Mouse (Mus musculus) hematopoietic stem cell, adult 5-6 weeks (primary cell): Measurements from ENCODE around the gene Lsmem1. TPM values are rescaled to one million over a fixed set of nuclear protein-coding genes. Genes with fewer than 3 reads are reported as not detected.

ENCODE experiments used
- ATAC-seq, 2 experiments: fragments of 125-278 bp in 1 of 2; replicated peaks in 1 of 2; 2 replicates each; pipeline ENCODE4 v1.8.0; 2016 to 2017; ENCODE audit warnings: inconsistent platforms in 2 of 2, mild to moderate bottlenecking in 2 of 2, moderate number of reproducible peaks in 2 of 2, low read depth in 1 of 2, moderate TSS enrichment in 1 of 2; ENCODE audit not compliant: low FRiP score in 2 of 2, poor library complexity in 2 of 2, severe bottlenecking in 2 of 2, insufficient read depth in 1 of 2, low TSS enrichment in 1 of 2
- total RNA-seq: library from RNA; stranded (forward); fragments of 172-1452, 232-1000 nt; gene quantifications from 2 replicates; pipeline ENCODE4 v1.2.3, GENCODE M21; 2017

The Lsmem1 gene
- 1.3 and 1.5 TPM in 2 replicates for total RNA-seq

DNA sequence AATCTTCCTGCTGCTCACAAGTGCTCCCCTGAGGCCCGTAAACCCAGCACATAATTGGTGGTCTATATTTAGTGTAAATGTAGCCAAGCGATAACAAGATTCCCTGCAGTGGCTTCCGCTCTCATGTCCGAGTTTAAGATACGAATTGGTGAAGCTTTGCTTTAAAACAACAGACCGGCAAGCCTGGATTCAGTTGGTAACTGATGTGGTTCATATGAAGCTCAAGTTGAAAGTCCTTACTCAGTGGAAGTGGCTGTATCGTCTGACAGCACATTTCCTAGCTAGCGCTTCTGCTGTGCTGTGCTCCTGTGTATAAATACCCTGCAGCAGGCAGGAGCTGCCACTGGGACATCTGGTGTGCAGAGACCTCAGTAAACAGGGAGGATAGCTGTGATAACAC is at the start of gene Lsmem1:
Gene Lsmem1, minus strand, starts transcription at position 189 of the 400 bp plus-strand sequence.
- ATAC-seq = 0 out of 4 replicates have a peak, but pooled peaks of 1 of the 2 experiments have one; percentile 15

DNA sequence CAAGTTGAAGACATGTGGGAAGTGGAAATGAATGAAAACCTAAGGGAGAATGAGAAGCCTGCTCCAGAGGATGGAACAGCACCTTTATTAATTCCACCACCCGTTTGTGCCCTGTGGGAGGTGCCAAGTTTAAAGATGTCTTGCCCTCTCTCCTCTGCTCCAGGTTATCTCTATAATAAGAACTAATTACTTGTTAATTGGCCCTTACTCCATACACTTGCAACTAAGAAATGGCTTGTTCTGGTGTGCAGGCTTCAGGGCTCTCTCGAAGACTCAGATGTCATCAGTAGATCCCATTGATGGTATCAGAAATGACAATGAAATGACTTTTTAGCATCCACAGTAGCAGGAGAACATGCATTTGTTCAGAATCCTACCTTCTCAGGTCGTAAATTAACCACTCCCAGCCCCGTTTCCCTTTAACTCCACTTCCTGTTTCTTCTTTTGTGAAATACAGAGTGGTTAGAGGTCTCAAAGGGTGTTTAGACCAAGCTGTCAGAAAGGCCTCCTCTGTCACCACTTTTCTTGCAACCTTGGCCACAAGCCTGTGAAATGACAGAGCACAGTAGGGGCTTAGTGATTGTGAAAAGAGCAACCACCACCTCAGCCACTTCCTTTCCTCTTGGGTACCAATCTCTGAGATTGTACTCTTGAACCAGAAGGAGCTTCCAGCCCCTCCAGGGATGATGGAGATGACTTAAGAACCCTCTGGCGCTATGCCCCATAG is 49.3 kb upstream of the Lsmem1 start, which contains the start of gene Ifrd1:
Gene Ifrd1, minus strand, starts transcription at position 51 of the 727 bp plus-strand sequence.
- ATAC-seq = peak; percentile 95

DNA sequence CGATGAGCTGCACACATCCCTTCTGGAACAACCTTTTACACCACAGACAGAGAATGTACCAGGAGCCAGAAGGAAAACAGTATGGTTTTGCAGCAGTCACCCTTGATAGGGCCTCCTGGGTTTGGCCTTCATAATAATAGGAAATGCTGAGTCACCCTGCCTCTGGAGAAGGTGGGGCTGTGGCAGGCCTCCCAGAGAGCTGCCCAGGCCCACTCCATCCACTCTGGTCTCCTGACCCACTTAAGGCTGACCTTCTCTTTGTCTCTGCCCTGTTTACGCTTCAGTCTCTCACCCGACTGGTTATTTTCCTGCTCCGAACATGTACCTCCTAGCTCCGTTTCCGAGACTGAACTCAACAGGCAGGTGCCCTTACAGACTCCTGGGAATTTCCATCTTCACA is 48.7 kb upstream of the Lsmem1 start:
- ATAC-seq = peak; percentile 63 to 68

DNA sequence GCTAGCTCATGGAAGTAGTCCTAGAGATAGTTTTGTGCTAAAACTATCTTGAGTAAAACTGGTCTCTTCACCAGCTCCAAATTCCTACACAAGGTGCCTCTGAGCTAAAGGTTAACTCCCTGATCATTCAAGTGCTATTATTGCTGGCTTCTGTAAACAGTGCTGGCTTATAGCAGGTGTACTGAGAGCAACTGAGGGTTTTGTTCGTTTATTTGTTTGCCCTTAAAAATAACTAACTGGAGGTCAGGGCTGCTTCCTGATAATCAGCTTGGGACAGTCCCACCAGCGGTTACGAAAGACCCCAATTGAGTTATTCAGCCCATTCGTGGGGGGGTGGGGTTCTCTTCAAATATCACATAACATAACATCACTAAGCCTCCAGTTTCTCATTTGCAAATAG is 48.1 kb upstream of the Lsmem1 start:
- no peak for ATAC-seq

DNA sequence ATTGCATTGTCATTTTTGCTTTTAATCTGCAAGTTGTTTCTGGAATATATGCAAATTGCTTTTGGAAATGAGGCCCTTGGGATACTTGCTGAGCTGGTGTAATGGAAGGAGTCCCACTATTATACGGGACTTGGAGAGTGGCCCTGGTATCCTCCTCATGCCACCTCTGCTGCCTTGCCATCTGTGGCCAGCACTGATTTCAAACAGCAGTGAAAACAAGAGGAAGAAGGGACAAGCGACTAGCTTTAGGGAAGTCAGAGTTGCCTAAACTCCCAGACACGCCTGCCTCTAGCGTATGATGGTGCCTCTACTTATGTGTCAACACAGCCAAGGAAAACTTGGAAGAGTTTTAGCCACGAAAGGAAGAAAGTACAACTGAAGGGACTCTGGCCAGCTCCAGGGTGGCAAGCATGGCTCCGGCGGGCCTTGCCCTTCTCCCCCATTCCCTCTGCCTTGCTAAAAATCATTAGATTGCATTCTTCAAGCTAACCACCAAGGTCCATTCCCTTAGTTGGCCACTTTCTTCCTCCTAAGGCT is 46.2 kb upstream of the Lsmem1 start:
- ATAC-seq = peak in 1 of 2 experiments; percentile 20; a peak in 1 of 4 replicates

DNA sequence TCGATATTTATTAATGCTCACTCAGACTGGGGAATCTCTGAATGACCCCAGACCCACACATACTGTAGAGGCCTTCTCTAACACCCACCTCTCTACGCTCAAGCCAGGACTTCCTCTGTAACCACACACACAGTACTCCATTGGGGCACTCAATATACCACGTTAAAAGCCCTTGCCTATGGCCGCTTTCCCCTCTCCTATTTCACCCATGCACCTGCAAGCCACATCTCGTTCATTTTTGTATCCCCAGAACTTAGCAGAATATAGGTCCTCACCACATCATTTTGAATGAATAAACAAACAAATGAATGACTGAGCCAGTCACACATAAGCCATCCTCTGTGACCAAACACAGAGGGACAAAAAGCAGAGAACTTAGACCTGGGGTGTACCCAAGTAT is 45.6 kb upstream of the Lsmem1 start:
- no peak for ATAC-seq

DNA sequence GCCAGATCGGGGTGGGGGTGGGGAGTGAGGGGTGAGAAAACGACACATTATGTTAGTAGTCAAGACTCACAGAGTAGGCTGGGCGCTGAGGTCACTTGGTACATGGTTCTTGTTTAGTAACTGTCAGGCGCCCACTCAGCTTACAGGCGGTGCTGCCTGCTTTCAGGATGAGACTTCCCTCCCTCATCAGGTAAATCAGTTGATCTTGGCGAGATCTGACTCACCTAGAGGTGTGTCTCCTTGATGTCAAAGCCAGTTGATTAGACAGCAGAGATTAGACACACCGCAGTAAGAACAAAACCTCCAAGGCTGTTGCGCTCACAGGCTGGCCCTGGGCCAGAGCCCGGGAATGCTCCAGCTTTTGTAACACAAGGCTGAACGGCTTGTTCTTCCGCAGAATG is 44.5 kb upstream of the Lsmem1 start:
- no peak for ATAC-seq

DNA sequence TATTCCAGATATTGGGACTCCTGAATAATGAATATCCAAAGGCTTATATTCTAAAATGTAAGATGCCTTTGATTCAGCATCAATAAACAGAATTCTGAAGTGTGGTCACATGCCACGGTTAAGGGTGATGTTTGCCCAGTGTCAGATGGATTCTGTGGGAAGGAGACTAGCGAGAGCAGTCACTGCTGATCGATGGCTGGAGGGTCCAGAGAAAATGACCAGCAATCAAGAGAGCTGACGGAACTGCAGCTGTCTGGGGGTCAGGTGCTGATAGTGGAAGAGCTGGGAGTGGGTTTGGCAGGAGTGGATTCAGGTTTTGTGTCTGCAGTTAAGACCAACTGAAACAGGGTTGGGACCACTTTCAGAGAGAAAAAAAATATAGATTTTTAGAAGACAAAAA is 44.0 kb upstream of the Lsmem1 start:
- no peak for ATAC-seq

DNA sequence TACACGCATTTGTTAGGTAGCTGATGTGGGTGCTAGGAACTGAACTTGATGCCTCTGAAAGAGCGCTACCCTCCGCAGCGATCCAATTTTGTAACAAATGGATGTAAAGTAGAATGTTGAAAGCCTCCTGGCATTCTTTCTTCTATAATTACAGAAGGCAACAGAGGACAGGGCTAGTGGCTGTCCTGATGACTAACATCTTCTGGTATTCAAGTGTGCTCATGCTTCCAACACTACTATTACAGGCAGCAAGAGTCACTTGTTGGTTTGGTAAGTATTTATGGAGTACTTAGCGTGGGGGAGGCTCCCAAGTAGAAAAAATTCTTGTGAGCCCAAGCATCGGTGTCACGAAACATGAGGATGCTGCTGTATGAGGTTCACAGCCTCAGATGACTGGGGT is 39.9 kb upstream of the Lsmem1 start:
- ATAC-seq = no peak

DNA sequence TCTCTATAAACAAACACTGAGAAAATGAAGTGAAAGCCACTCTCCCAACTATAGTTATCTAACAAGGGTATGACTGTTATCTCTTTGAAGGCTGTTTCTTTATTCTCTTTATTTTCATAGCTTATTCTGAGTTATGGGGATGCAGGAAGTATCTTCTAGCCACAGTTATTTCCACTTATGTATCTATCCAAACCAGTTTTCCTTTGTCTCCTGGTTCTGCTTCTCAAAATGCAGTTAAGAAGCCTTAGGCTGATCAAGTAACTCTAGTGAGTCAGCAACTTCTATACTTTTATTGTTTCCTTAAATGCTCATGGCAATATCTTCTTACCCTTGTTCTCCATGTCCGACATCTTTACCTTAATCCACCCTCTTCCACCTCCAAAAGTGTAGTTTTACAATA is 32.9 kb upstream of the Lsmem1 start:
- no peak for ATAC-seq

DNA sequence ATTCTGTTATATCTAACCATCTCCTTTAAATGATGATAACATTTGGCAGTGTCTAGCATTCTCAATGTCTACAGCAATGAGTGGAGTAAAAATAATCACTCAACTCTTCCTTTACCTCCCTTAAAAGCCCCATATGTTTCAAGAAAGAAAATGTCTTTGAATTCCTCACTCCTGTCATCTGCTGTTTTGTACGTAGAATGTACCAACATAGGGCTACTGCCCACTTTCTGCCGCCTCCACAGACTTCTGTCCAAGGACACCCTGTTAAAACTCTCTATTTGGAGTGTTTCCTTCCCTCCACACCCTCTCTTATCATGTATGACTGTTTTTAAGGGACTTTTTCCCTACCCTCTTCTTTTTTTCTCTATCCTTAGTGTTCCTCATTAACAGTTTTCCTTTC is 32.3 kb upstream of the Lsmem1 start:
- ATAC-seq = no peak

DNA sequence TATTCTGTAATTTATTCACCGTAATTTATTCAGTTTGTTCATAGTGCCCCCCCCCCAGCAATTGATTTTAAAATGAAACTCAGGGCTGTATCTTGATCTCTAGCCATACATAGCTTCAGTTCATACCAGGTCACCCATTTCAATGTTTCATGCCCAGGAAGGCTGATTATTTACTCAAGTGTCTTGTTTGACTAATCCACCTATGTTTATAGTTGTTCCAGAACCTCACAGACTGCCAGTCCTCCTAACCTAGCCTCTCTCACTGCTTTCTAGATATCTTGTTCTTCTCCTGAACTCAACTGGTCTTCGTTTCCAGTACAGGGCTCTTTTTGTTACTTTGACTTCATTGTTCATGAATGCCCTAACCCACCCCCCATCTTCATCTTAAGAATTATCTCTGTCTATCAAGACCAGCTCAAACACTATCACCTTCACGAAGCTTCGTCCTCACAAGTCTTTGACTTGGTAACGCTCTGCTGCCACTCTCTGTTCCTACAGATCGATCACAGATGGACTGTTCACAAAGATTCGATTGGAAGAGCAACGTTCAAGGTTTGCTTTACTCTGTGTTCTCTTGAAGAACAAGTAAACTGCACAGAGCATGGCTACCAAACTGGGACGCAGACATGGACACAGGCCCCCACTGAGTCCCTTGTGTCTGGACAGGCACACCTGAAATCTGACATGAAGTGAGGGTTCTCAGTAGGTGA is 25.0 kb upstream of the Lsmem1 start:
- ATAC-seq = no peak

DNA sequence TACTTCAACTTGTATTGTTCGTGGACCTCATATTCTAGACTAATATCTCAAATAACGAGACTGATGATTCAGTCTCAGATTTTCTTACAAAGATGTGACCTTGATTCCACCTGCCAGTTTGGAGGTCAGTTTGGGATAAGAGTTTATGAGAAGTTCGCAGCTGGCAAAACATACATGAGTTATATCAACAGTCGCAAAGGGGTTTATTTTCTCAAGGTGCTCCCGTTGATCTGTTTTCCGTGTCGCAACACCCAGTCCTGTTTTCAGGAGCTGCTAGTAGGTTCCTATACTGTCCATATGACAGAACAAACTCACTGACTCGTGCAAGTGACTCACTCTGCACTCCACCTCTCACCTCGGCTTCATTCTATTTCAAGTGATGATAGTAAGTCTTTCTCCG is 24.4 kb upstream of the Lsmem1 start:
- ATAC-seq = no peak

DNA sequence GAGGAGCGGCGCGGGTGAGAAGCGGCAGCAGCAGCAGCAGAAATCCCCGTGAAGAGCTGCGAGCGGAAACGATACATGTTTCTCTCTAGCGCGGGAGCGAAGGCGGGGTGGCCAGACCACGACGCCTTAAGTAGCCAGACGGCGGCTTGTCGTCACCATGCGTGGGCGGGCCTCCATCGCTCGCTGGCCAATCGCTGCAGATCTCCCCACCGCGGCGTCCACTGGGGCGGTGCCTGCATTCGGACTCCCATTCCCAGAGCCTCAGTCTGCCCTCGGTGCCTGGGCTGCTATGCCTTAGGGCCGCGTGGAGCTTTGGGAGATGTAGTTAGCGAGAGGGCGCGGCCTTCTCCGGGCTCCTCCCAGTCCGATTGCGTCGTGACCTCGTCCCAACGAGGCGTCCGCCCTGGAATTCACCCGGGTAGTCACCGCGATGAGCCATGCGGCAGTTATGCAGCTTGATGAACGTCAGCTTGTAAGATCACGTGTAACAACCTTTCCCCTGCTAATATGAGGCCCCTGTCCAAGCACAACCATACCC is 23.9 kb upstream of the Lsmem1 start:
- ATAC-seq = peak; percentile 90 to 94

DNA sequence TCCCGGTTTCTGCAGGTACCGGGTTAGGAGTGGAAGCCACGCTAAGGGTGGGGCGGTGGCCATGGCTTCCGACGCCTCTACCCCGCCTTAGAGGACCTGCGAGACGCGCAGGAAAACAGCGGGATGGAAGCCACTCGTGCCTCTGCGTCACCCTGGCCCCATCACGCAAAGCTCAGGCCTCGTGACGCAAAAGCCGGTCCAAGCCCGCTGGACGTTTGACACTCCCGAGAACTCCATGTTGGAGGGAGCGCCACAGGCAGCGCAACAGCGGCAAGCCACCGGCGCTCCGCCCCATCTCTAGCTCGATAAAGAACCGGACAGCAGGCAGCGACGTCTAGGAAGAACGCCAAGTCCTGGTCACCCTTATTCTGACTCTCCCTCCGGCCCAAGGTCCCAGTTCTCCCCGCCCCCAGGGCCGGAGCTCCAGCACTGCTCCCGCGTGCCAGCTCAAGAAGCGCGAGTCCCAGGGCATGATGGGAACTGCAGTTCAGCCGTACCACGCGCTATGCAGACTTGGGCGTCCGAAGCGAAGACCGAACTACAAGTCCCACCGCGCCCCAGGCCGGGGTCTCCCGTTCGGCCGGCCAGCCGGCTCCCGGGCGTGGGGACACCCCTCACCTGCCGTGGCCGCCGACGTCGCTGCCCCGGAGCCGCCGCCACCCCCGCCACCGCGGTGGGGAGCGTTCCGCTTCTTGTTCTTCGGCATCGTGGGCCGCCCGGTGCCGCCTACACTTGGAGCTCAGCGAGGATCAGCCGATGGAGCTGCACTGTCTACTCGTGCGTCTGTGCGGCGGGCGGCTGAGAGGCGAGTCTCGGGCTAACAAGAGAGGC is 23.2 kb upstream of the Lsmem1 start:
- peak; percentile 66 to 71 for ATAC-seq

DNA sequence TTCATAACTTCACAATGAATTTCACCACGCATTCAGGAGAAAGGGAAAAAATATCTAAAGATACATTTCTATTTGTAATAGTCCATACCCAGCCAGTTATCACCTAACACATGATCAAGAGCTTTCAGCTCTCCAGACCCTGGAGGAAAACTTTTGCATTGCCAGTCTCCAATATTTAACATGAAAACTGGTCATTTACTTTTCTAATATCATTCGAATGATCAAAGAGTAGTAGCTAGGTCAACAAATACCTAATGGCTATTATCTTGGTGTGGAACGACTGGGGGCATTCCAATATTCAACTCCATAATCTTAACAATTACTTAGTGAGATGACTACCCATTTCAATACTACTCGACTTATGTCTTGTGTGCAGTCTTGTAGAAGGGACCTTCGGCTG is 22.3 kb upstream of the Lsmem1 start:
- ATAC-seq = no peak

DNA sequence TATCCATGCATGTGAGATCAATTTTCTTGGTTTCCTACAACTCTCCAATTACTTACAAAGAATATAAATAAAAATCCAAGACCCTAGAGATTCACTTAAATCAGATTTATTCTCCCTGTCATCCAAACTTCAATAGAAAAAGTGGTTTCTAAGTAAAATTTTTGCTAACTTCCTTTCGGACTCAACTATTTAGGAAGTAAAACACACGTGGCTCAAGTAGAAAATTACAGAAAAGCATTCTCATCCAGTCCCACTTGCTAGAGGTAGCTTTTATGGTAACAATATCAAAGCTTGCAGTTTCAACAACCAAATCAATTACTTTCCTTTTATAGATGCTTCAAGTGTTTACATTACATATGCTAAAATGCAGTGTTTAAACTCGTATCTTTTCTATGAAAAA is 21.6 kb upstream of the Lsmem1 start:
- ATAC-seq = no peak
